Mouse (Mus musculus) telencephalon, adult 2 months (tissue): Measurements from ENCODE around the gene Fam131a.

Source experiments
- DNase-seq: peaks from one replicate; pipeline ENCODE4 v3.0.0-alpha.2; 2011; ENCODE audit warnings: low read depth, low spot score

Gene Fam131a

DNA sequence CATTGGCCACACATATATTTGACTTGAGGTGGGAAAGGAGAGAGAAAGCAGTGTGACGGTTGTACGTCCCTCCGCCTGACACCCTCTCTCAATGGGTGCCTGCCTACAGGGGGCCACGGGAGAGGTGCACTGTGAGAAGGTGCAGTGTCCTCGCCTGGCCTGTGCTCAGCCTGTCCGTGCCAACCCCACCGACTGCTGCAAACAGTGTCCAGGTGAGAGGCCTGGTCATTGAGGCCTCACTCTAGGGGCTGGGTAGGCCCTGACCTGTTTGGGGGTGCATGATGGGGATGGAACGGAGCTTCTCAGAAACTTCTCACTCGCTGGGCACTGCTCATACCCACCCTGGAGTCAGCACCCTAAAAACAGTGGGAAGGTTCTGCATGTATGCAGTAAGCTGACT is 46.8 kb downstream of the Fam131a start:
- no peak for DNase-seq

DNA sequence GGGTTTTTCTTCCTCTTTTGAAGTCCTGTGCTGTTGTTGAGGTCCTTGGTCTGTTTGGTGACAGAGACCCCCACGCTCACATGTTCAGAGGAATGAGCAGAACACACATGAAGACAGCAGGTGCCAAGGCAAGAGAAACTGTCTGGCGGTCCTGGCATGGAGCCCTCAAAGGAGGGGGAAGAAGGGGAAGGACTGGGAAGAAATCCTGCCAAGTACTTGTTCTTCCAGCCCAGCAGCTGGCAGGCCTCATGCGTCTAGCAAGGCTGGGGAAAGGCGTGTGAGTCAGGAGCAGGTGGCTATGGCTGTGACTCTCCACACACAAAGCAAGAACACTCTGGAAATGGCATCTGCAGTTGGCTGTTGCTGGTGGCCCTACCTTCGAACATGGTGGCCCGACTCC is 53.6 kb downstream of the Fam131a start:
- DNase-seq: peak; percentile 78

GRCm38 (mm10) chr16:20750518-20750917 is 57.5 kb downstream of the Fam131a start:
- DNase-seq: no peak
